Mouse (Mus musculus): ENCODE data around the gene Alox5ap. TPM values are rescaled to one million over a fixed set of nuclear protein-coding genes. Genes with fewer than 3 reads are reported as not detected.

Alox5ap gene
- polyA plus RNA-seq, 1 experiment from 2014 or later, result 4.9 TPM

GRCm38 (mm10) chr5:149243053-149243452 is 21.5 kb upstream of the Alox5ap start:
- no peak for TF ChIP-seq CTCF (IDR thresholded peaks at IDR 0.05; ENCODE audit: low read depth)
- Histone ChIP-seq H3K4me2 (replicated peaks; ENCODE audit: low read depth) (no peak overlapping the region), H3K9me3 (ENCODE audit: control insufficient read depth) (0 out of 2 replicates have a peak, but pooled peaks cover 6% of the 10 kb centered on the region)

GRCm38 (mm10) chr5:149245391-149245964 is 19.1 kb upstream of the Alox5ap start:
- no peak for TF ChIP-seq CTCF (IDR thresholded peaks at IDR 0.05; ENCODE audit: low read depth)
- Histone ChIP-seq H3K36me3 (ENCODE audit: control insufficient read depth, insufficient read depth) (no peaks in the 10 kb centered on the region), H3K27ac (ENCODE audit: low read depth, low read length) (no peak overlapping the region), H3K4me2 (replicated peaks; ENCODE audit: low read depth) (peak overlapping the region; percentile 69), H3K4me3 (ENCODE audit: low read depth, low read length) (peak overlapping the region; percentile 25; the same call in 1 of the 2 replicates), H3K4me1 (replicated peaks; ENCODE audit: control insufficient read depth, insufficient read depth, low read length) (no peaks in the 10 kb centered on the region), H3K27me3 (replicated peaks; ENCODE audit: control insufficient read depth, insufficient read depth, low read length) (no peaks in the 10 kb centered on the region), H3K9ac (ENCODE audit: low read depth, low read length) (peak overlapping the region; percentile 53; the same call in 1 of the 2 replicates), H3K9me3 (ENCODE audit: control insufficient read depth) (0 out of 2 replicates have a peak, but pooled peaks cover 6% of the 10 kb centered on the region)
- WGBS, result 17% methylated on average over 9 of the region's 9 CpGs
- ATAC-seq, result no peak

More at GRCm38 (mm10) chr5:149243053-149243452, 21.5 kb upstream of the Alox5ap start:
- H3K36me3 ChIP-seq (ENCODE audit: control insufficient read depth, insufficient read depth), result no peaks in the 10 kb centered on the region
- no peaks in the 10 kb centered on the region for H3K27me3 ChIP-seq (replicated peaks; ENCODE audit: control insufficient read depth, insufficient read depth, low read length)
- H3K4me1 ChIP-seq (replicated peaks; ENCODE audit: control insufficient read depth, insufficient read depth, low read length), result no peaks in the 10 kb centered on the region
- H3K4me3 ChIP-seq (ENCODE audit: low read depth, low read length), result no peak overlapping the region
- H3K9ac ChIP-seq (ENCODE audit: low read depth, low read length), result no peak overlapping the region
- H3K27ac ChIP-seq (ENCODE audit: low read depth, low read length), result no peak overlapping the region
- ATAC-seq, result no peak
- 44% methylated on average over 5 of the region's 5 CpGs for WGBS

- Histone ChIP-seq H3K4me2 (replicated peaks; ENCODE audit: low read depth) (peak overlapping the region; percentile 69), H3K4me1 (replicated peaks; ENCODE audit: control insufficient read depth, insufficient read depth, low read length) (no peaks in the 10 kb centered on the region), H3K9ac (ENCODE audit: low read depth, low read length) (peak overlapping the region; percentile 53), H3K4me3 (ENCODE audit: low read depth, low read length) (peak overlapping the region; percentile 25; the same call in 1 of the 2 replicates), H3K27ac (ENCODE audit: low read depth, low read length) (peak overlapping the region; percentile 28; the same call in 1 of the 2 replicates), H3K36me3 (ENCODE audit: control insufficient read depth, insufficient read depth) (no peaks in the 10 kb centered on the region), H3K9me3 (ENCODE audit: control insufficient read depth) (0 out of 2 replicates have a peak, but pooled peaks cover 4% of the 10 kb centered on the region), H3K27me3 (replicated peaks; ENCODE audit: control insufficient read depth, insufficient read depth, low read length) (no peaks in the 10 kb centered on the region)
- ATAC-seq, result peak; percentile 73
- no peak for TF ChIP-seq CTCF (IDR thresholded peaks at IDR 0.05; ENCODE audit: low read depth)
- WGBS, result 5% methylated on average over 16 of the region's 16 CpGs
These were observed 18.5 kb upstream of the Alox5ap start for GRCm38 (mm10) chr5:149245965-149246470.

GRCm38 (mm10) chr5:149247047-149247904 is 17.3 kb upstream of the Alox5ap start:
- no peak for TF ChIP-seq CTCF (IDR thresholded peaks at IDR 0.05; ENCODE audit: low read depth)
- H3K4me1 ChIP-seq (replicated peaks; ENCODE audit: control insufficient read depth, insufficient read depth, low read length), result no peaks in the 10 kb centered on the region
- peak; percentile 46; the same call in 1 of the 2 replicates for ATAC-seq
- H3K4me2 ChIP-seq (replicated peaks; ENCODE audit: low read depth), result peak overlapping the region; percentile 32
- 26% methylated on average over 20 of the region's 20 CpGs for WGBS
- no peak overlapping the region; the same call in 1 of the 2 replicates for H3K27ac ChIP-seq (ENCODE audit: low read depth, low read length)
- H3K9me3 ChIP-seq (ENCODE audit: control insufficient read depth), result no peaks in the 10 kb centered on the region
- no peak overlapping the region for H3K9ac ChIP-seq (ENCODE audit: low read depth, low read length)
- H3K4me3 ChIP-seq (ENCODE audit: low read depth, low read length), result no peak overlapping the region
- H3K27me3 ChIP-seq (replicated peaks; ENCODE audit: control insufficient read depth, insufficient read depth, low read length), result no peaks in the 10 kb centered on the region
- no peaks in the 10 kb centered on the region for H3K36me3 ChIP-seq (ENCODE audit: control insufficient read depth, insufficient read depth)

- Histone ChIP-seq H3K36me3 (ENCODE audit: control insufficient read depth, insufficient read depth) (no peaks in the 10 kb centered on the region), H3K27ac (ENCODE audit: low read depth, low read length) (no peak overlapping the region), H3K9me3 (ENCODE audit: control insufficient read depth) (no peaks in the 10 kb centered on the region), H3K9ac (ENCODE audit: low read depth, low read length) (no peak overlapping the region), H3K4me2 (replicated peaks; ENCODE audit: low read depth) (no peak overlapping the region), H3K27me3 (replicated peaks; ENCODE audit: control insufficient read depth, insufficient read depth, low read length) (no peaks in the 10 kb centered on the region), H3K4me1 (replicated peaks; ENCODE audit: control insufficient read depth, insufficient read depth, low read length) (no peaks in the 10 kb centered on the region), H3K4me3 (ENCODE audit: low read depth, low read length) (no peak overlapping the region)
- no peak for TF ChIP-seq CTCF (IDR thresholded peaks at IDR 0.05; ENCODE audit: low read depth)
- no peak for ATAC-seq
- WGBS, result 77% methylated on average over 3 of the region's 3 CpGs
These were observed 12.3 kb upstream of the Alox5ap start for GRCm38 (mm10) chr5:149252303-149252702.

GRCm38 (mm10) chr5:149253491-149253890 is 11.1 kb upstream of the Alox5ap start:
- no peaks in the 10 kb centered on the region for H3K9me3 ChIP-seq (ENCODE audit: control insufficient read depth)
- H3K27ac ChIP-seq (ENCODE audit: low read depth, low read length), result no peak overlapping the region
- no peak overlapping the region for H3K4me2 ChIP-seq (replicated peaks; ENCODE audit: low read depth)
- H3K27me3 ChIP-seq (replicated peaks; ENCODE audit: control insufficient read depth, insufficient read depth, low read length), result no peaks in the 10 kb centered on the region
- H3K36me3 ChIP-seq (ENCODE audit: control insufficient read depth, insufficient read depth), result no peaks in the 10 kb centered on the region
- no peaks in the 10 kb centered on the region for H3K4me1 ChIP-seq (replicated peaks; ENCODE audit: control insufficient read depth, insufficient read depth, low read length)
- H3K4me3 ChIP-seq (ENCODE audit: low read depth, low read length), result no peak overlapping the region
- TF ChIP-seq CTCF (IDR thresholded peaks at IDR 0.05; ENCODE audit: low read depth), result no peak
- WGBS, result 75% methylated on average over 2 of the region's 2 CpGs
- no peak for ATAC-seq
- H3K9ac ChIP-seq (ENCODE audit: low read depth, low read length), result no peak overlapping the region

Measured in intestine, postnatal 0 days (tissue).